Mouse (Mus musculus): ENCODE results near the gene Rnf225.
"Not testable (repeated sequence)": the region's sequence is repeated elsewhere in the genome, so short reads cannot be mapped to it uniquely, and the experiment has no call there.

Gene Rnf225

GRCm38 (mm10) chr7:12927693-12928589 lies 725 bp downstream of the Rnf225 start:
- no peak for DNase-seq (ENCODE audit: low spot score in 2 of 2)

- DNase-seq (ENCODE audit: low spot score in 2 of 2), result no peak
Measured at GRCm38 (mm10) chr7:12933615-12934140, 6.5 kb downstream of the Rnf225 start.

GRCm38 (mm10) chr7:12934808-12935207 lies 7.6 kb downstream of the Rnf225 start:
- no peak for DNase-seq (ENCODE audit: low spot score in 2 of 2)

GRCm38 (mm10) chr7:12937254-12937803 lies 10.1 kb downstream of the Rnf225 start:
- not testable (repeated sequence) for DNase-seq (ENCODE audit: low spot score in 2 of 2)

GRCm38 (mm10) chr7:12940599-12940998 lies 13.4 kb downstream of the Rnf225 start:
- DNase-seq (ENCODE audit: low spot score in 2 of 2), result no peak

- DNase-seq (ENCODE audit: low spot score in 2 of 2), result no peak
Measured at GRCm38 (mm10) chr7:12943488-12943887, 16.3 kb downstream of the Rnf225 start.

- DNase-seq (ENCODE audit: low spot score in 2 of 2), result peak; percentile 88 to 90
Measured at GRCm38 (mm10) chr7:12949032-12949871, 22.0 kb downstream of the Rnf225 start.

GRCm38 (mm10) chr7:12949872-12950229 lies 22.6 kb downstream of the Rnf225 start:
- no peak for DNase-seq (ENCODE audit: low spot score in 2 of 2)

- DNase-seq (ENCODE audit: low spot score in 2 of 2), result no peak
Measured at GRCm38 (mm10) chr7:12954896-12955295, 27.7 kb downstream of the Rnf225 start.

- no peak for DNase-seq (ENCODE audit: low spot score in 2 of 2)
Measured at GRCm38 (mm10) chr7:12957511-12957910, 30.3 kb downstream of the Rnf225 start.

- no peak for DNase-seq (ENCODE audit: low spot score in 2 of 2)
Measured at GRCm38 (mm10) chr7:12958948-12959347, 31.7 kb downstream of the Rnf225 start.

- DNase-seq (ENCODE audit: low spot score in 2 of 2), result no peak
Measured at GRCm38 (mm10) chr7:12959718-12960117, 32.5 kb downstream of the Rnf225 start.

GRCm38 (mm10) chr7:12961511-12962141 lies 34.4 kb downstream of the Rnf225 start:
- DNase-seq (ENCODE audit: low spot score in 2 of 2), result no peak

GRCm38 (mm10) chr7:12965678-12966091 lies 38.5 kb downstream of the Rnf225 start, which contains the start of gene Zfp324:
Gene Zfp324, plus strand, starts transcription at chr7:12965838.
- DNase-seq (ENCODE audit: low spot score in 2 of 2), result peak; percentile 84 to 90

GRCm38 (mm10) chr7:12966104-12966845 lies 39.1 kb downstream of the Rnf225 start:
- peak in 1 of 2 experiments; percentile 35 for DNase-seq (ENCODE audit: low spot score in 2 of 2)

GRCm38 (mm10) chr7:12970906-12971305 lies 43.7 kb downstream of the Rnf225 start:
- no peak for DNase-seq (ENCODE audit: low spot score in 2 of 2)

GRCm38 (mm10) chr7:12977682-12978389 lies 50.6 kb downstream of the Rnf225 start, which contains the start of gene Zfp446:
Gene Zfp446, plus strand, starts transcription at chr7:12977848.
- peak; percentile 97 to 99 for DNase-seq (ENCODE audit: low spot score in 2 of 2)

- DNase-seq (ENCODE audit: low spot score in 2 of 2), result no peak
Measured at GRCm38 (mm10) chr7:12978931-12979722, 51.9 kb downstream of the Rnf225 start.

- no peak for DNase-seq (ENCODE audit: low spot score in 2 of 2)
Measured at GRCm38 (mm10) chr7:12979776-12980175, 52.6 kb downstream of the Rnf225 start.

Data from urinary bladder, postnatal 4 days (tissue).